In genomic region chr17:83647413-83647812, GRCm38 (mm10) we compare ENCODE assay signal across 23 mouse cellular contexts. TPM values are rescaled to one million over a fixed set of nuclear protein-coding genes. Genes with fewer than 3 reads are reported as not detected.
"Had no signal": no experiment of that assay in that cellular context is flagged by ENCODE, and none has a peak within 500 bp of the region (broad histone marks: within the 10 kb centered on the region; RNA-seq: fewer than 3 reads in every experiment).

No protein-coding gene starts in this region.

- H3K4me3 ChIP-seq: midbrain, embryonic 10.5 days; midbrain, embryonic 12.5 days; myocyte; neural tube, embryonic 13.5 days; neural tube, embryonic 15.5 days; stomach, embryonic 15.5 days had no signal

- H3K27me3 ChIP-seq: midbrain, embryonic 12.5 days; neural tube, embryonic 13.5 days; neural tube, embryonic 15.5 days; stomach, embryonic 15.5 days had no signal

- DNase-seq: lung, adult 18-20 months; lung, embryonic 14.5 days; lung, postnatal 10 days; lung, postnatal 4 days; midbrain, embryonic 14.5 days; retina, postnatal 1 day; right cerebral cortex, adult 18-20 months; right cerebral cortex, postnatal 25 days; right cerebral cortex, postnatal 4 days; thymus, adult 2 months; thymus, postnatal 36 days had no signal

- ATAC-seq: midbrain, embryonic 16.5 days had no signal

- H3K9me3 ChIP-seq: midbrain, embryonic 10.5 days; midbrain, embryonic 12.5 days; neural tube, embryonic 13.5 days; neural tube, embryonic 15.5 days; stomach, embryonic 15.5 days had no signal

- H3K4me2 ChIP-seq: lung, embryonic 14.5 days; midbrain, embryonic 12.5 days; neural tube, embryonic 13.5 days; neural tube, embryonic 15.5 days; stomach, embryonic 15.5 days had no signal

- H3K4me1 ChIP-seq: midbrain, embryonic 10.5 days; midbrain, embryonic 12.5 days; neural tube, embryonic 15.5 days; stomach, embryonic 15.5 days had no signal

- H3K27ac ChIP-seq: midbrain, embryonic 10.5 days; midbrain, embryonic 12.5 days; neural tube, embryonic 13.5 days; neural tube, embryonic 15.5 days; stomach, embryonic 15.5 days; stomach, postnatal 0 days had no signal

- H3K9ac ChIP-seq: lung, embryonic 14.5 days; midbrain, embryonic 12.5 days; neural tube, embryonic 13.5 days; neural tube, embryonic 15.5 days; stomach, embryonic 15.5 days had no signal

- H3K36me3 ChIP-seq: midbrain, embryonic 10.5 days; midbrain, embryonic 12.5 days; neural tube, embryonic 13.5 days; neural tube, embryonic 15.5 days; stomach, embryonic 15.5 days had no signal

RNA-seq across cellular contexts. Expression of gene Kcng3, which starts 15.7 kb away (rescaled TPM):
- total RNA-seq: megakaryocyte, adult 5-6 weeks; megakaryocyte-erythroid progenitor cell, adult 5-6 weeks had no signal
- polyA plus RNA-seq: lung, embryonic 14.5 days; lung, embryonic 16.5 days; midbrain, embryonic 10.5 days; midbrain, embryonic 14.5 days; myocyte; neural tube, embryonic 11.5 days; neural tube, embryonic 13.5 days; stomach, postnatal 0 days had no signal
